Mouse (Mus musculus): ENCODE data around the gene Fgf2. TPM values are rescaled to one million over a fixed set of nuclear protein-coding genes. Genes with fewer than 3 reads are reported as not detected.

Gene Fgf2
- total RNA-seq, 2 experiments from 2014 or later, result 9.6 to 13.7 TPM

DNA sequence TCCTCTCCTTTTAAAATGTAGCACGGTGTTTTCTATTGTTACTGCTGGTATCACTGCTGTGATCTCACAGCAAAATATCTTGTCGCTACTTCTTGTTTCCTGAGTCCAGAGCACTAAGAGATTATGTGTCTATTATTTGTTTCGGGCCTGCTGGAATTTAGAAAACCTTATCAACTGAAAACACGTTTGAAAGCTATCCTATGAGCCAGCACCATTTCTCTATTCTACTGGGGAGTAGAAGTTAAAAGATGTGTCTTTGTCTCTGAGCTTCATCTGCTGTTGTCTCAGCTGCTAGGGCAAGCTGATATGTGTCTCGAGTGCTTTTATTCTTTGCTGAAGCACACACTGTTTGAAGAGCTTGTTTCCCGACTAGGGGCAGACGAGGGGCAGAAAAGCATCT is 2.2 kb downstream of the Fgf2 start:
- no peak for DNase-seq
- intact Hi-C loops (cut with DNase I), result no loop called here

DNA sequence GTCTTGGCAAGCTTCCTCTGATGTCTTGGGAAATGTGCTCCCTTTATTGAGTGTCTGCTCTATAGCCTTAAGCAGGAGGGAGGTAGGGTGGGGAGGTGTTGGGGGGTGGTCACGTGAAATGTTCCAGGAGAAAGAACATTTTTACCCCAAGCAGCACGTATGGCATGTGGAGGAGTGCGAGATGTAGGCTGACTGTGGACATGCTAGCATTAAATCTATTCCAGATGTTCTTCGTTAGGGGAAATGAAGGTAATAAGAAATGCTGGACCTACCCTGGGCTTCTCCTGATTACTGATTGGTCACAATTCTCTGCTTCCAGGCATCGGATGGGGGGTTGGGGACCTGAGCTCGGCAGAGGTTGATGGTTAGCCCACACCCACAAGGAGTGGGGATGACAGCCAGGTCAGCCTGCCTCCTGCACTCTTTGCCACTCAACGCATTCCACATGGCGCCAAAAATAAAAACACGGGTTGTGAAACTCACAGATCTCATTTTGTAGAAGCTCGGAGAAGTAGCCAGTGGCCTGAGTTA is 5.9 kb downstream of the Fgf2 start:
- intact Hi-C loops (cut with DNase I), result no loop called here
- DNase-seq, result peak in 1 of 2 experiments; percentile 34

DNA sequence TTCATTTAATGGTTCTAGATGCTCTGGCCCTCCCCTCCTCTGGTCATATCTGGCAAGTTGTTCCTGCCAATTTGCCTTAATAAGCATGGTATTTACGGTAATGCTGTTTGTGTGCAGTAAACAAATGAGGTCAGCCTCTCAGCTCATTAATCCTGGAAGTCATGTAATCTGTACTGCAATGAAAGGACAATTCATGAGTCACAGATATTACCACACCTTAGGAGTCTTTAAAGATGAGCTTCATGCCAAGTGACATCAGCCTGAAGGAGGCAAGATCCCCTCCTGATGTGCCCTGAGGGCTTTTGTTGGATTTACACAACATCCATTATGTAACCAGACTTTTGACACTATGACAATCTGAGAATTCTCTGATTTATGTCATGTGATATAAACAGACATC is 6.6 kb downstream of the Fgf2 start:
- intact Hi-C loops (cut with DNase I), result no loop called here
- no peak for DNase-seq

DNA sequence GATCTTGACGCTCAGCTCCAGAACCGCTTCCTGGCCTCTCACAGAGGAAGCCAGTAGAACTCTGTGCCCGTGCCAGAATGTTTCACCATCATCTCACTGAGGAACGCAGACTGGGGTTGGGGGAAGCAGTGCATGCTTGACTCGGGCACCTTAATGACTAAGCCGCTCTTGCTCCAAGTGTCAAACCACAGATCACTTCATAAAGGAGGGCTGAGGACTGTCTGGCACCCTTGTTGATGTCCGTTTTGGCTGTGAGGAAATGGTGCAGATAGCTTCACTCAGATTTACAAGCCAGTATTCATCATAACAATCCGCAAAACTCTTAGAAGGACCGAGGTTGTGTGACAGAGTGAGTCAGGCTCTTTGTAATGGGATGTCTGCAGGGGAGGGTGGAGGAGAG is 12.6 kb downstream of the Fgf2 start:
- intact Hi-C loops (cut with DNase I), result no loop called here
- no peak for DNase-seq

DNA sequence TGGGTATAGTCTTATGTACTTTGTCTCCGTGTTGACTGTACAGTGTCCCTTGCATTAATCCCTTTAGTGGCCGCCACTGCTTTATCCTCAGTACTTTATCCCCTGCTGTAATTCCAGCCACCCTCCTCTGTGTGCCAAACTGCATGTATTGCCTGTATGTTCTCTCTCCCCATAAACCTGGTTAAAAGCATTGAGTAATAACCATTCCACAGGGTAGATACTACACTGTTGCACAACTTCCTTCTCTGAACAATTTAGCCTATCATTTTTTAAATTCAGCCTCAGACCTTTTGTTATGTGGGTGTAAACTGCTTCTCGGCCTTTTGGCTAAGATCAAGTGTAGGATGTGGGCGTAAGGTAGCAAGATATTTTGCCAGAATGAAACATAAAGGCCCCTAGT is 17.0 kb downstream of the Fgf2 start:
- intact Hi-C loops (cut with DNase I), result no loop called here
- no peak for DNase-seq

DNA sequence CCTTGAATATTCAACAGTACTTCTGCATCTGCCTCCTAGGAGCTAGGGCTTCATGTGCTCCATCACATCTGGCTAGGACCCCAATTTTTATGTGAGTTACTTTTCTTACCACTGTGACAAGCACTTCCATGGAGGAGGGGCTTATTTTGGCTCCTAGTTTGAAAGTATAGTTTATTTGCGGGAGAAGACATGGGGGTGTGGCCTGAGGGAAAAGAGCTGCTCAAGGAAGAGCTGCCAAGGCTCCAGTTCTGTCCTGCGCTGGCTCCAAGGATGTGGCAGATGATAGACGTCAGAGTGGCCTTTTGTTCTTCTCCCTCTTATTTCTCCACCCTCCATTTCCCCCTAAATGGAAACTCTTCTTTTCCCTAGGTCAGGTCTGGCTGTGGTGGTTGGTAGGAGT is 17.8 kb downstream of the Fgf2 start:
- no peak for DNase-seq
- intact Hi-C loops (cut with DNase I), result no loop called here

DNA sequence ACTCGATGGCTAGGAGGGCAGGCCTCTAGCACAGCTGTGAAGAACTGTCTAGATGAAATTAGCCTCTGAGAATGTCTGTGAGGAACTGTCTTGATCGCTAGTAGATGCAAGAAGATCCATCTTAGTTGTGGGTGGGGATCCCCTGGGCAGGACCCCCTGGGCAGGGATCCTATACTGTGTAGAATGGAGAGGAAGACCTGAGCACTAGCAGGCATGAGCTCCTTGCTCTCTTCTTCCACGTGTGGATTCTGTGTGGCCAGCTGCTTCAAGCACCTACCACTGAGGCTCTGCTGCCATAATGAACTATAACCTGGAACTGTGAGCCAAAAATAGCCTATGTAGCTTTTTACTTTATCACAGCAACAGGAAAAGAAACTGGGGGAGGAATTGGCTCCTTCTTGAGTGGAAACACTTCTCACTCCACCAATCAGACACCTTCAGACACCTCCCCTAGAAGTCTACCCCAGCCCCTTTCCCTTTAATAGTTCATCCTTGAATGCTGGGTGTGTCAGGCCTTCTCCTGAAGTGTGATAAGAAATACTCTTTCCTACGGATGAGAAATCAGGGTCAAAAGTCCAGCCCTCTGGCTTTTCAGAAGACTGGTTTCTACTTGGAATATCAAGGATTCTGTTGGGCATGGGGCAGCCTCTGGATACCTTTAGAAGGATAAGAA is 18.4 kb downstream of the Fgf2 start:
- DNase-seq, result no peak
- intact Hi-C loops (cut with DNase I), result no loop called here

DNA sequence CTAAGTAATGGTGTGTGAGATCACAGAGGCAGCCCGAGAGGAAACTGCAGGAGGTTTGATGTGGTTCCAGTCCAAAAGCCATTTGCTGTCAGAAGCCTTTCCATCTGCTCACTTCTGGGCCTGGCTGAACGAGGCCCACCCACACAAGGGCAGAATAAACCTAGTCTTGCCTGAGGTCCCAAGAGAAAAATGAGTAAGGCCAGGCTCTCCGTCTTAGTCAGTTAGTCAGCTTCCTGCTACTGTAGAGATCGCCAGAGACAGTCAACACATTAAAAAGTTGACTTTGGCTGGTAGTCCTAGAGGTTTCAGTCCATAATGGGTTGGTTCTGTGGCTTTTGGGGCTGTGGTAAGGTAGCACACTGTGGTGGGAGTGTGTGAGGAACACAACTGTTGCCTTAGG is 22.3 kb downstream of the Fgf2 start:
- intact Hi-C loops (cut with DNase I), result no loop called here
- no peak for DNase-seq

DNA sequence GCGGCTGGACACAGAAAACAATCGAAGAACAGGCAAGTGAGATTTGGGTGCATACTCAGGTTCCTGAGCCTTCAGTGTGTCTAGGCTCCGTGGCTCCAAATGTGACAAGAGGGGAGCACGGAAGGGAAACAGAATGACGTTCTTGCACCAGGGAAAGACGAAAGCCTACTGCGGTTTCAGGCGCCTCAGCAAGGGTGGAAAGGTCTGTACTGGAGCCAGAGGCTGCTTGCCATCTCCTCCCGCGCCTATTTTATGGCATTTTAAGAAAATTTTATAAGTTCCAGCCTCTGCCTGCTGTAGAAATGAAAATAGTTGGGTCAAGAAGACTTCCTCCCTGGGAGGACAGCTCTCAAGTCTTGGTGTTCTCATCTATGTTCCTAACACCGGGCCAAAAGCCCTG is 25.6 kb downstream of the Fgf2 start:
- intact Hi-C loops (cut with DNase I), result no loop called here
- DNase-seq, result no peak

DNA sequence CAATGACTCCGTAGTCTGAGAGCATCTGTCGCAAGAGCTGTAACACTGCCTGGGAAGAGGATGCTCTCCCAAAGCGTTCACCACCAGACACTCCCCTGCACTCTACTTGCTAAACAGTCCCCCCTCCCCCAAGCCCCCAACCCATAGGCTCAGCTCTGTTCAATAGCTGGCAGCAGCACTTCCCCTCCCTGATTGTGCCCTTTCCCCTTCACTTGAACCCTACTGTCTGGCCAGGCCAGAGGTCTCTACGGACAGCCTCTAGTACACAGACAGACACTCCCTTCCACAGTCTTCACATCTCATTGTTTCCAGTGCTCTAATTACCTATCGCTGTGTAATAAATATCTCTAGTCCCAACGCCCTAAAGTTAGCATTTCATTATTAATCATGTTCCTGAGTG is 29.8 kb downstream of the Fgf2 start:
- DNase-seq, result no peak
- intact Hi-C loops (cut with DNase I), result no loop called here

DNA sequence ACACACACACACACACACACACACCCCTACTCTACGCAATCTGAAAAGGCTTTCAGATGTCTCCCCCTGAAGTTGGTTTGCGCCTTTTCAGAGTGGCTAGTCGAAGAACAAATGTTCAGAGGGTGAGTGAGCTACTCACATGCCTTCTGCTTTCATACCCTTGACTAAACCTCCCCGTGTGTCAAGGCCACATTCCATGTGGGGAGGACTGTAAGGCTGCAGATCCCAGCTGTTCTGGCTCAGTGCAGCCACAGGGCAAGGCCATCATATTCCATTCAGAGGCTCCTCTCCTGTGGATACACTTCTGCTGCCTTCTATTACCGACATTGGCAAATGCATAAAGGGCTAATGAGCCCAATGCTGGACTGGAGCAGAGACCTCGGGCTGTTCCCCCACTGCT is 30.3 kb downstream of the Fgf2 start:
- no peak for DNase-seq
- intact Hi-C loops (cut with DNase I), result no loop called here

DNA sequence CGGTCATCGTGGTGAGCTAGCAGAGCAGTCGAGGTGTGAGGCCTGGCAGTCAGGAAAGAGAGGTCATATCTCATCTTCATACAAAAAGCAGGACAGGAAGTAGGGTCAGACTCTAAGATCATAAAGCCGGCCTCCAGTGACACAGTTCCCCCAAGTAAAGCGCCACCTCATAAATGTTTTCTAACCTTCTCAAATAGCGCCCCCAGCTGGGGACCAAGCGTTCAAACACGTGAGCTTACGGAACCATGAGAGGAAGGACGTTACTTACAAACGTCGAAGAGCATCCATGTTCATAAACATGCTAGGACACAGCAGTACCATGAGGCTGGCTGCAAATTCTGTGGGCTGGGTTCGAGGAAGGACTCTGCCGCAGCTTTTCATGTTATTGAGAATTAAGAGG is 31.1 kb downstream of the Fgf2 start:
- no peak for DNase-seq

DNA sequence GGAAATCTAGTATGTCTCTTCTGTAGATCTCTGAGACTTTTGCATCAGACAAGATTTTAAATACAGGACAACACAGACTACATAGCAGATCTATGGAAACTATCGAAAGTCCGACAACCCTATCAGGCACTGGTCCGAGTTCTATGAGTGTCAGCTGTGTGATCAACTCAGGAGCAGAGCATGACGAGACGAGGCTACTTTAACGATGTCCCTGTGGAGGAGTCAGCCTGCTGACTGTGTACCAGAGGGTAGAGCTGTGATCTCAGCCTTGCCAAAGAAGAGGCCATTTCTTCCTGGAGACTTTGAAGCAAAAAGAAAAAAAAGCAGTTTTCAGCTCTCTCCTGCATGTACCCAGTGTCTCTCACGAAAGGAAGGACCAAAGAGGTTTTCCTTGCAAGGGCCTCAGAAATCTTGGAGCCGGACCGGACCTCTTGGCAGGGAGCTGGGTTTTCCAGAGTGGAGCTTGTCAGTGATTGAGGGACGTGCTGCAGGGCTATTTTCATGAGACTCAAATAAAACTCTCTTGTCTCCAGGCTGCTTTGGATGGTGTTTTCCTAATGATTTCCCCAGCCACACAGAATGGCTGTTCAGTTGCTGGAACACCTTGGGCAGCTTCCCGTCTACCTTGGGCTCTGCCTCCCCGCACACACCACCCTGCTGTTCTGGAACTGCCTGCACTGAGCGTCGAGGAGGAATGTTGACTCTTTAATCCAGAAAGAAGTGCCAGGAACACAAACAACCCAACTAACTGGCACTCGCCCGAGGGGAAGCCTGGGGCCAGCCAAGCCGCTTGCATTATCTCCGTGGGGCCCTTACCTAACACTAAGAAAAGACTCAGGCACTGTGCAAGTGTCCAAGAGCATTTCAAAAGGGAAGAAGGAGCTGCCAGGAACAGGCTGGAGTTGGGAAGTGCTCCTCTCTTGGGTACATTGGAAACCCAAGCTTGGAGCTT is 32.1 kb downstream of the Fgf2 start:
- intact Hi-C loops (cut with DNase I), result loop anchor here (2.0 kb wide), 1 partner anchor 31 kb away; the partner anchor contains the start of gene Fgf2
- DNase-seq, result peak; percentile 75 to 76

More for the DNA sequence above, 31.1 kb downstream of the Fgf2 start:
- intact Hi-C loops (cut with DNase I), result no loop called here

DNA sequence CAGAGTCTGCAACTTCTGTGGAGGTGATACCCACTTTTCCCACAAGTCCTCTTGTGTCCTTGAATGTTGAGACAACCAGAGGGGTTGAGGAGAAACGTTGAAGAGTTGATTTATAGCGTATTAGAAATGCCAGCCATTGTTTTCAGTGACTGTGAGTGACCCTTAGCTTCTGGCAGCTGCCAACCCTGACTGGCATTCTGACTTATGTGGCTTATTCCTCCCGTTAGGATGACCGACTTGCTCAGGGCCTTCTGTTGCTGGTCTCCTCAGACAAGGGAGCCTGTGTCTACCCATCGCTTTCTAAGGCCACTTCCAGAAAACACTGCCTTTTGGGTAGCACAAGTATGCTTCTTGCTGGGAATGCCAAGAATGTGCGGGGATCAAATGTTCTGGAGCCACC is 33.3 kb downstream of the Fgf2 start:
- intact Hi-C loops (cut with DNase I), result loop anchor here (2.0 kb wide), 1 partner anchor 33 kb away; the partner anchor contains the start of gene Fgf2

DNA sequence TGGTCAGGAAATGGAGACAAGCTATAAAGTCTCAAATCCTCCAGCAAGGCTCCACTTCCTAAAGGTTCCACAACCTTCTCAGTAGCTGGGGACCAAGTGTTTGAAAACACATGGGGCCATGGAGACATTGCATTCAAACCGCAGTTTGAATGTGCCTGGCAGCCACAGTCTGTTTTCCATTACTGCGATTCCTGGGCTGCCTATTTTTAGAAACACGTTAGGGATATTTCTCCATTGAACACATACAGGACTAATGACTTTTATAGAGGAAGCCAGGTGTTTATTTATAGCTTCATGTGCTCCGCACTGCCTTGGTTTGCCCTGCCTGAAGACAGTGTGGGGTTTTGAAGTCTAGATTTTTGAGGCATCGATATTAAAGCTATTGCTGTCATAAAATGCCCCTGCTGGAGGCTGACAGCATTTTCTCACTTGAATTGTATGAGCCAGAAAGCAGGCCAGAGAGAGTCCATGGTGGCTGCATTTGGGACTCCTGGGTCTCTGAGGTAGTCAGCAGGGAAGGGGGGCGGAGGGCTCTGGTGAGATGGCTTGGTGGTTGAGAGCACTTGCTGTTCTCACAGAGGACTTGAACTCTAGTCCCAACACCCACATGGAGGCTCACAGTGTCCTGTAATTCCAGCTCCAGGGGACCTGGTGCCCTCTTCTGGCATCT is 35.1 kb downstream of the Fgf2 start:
- intact Hi-C loops (cut with DNase I), result no loop called here
- DNase-seq, result no peak

More for the DNA sequence above, 33.3 kb downstream of the Fgf2 start:
- DNase-seq, result no peak

DNA sequence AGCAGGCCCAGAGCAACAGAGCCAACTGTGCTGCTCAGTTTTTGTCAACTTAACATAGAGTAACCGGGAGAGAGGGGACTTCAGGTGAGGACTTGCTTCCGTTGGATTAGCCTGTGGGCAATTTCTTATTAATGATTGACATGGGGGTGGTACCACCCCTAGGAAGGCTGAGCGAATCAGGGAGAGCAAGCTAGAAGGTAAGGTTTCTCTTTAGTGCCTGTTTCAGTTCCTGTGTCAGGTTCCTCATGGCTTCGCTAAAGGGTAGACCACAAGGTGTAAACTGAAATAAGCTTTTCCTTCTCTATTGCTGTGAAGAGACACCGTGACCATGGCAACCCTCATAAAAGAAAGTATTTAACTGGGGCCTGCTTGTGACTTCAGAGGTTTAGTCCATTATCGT is 39.2 kb downstream of the Fgf2 start:
- intact Hi-C loops (cut with DNase I), result no loop called here

DNA sequence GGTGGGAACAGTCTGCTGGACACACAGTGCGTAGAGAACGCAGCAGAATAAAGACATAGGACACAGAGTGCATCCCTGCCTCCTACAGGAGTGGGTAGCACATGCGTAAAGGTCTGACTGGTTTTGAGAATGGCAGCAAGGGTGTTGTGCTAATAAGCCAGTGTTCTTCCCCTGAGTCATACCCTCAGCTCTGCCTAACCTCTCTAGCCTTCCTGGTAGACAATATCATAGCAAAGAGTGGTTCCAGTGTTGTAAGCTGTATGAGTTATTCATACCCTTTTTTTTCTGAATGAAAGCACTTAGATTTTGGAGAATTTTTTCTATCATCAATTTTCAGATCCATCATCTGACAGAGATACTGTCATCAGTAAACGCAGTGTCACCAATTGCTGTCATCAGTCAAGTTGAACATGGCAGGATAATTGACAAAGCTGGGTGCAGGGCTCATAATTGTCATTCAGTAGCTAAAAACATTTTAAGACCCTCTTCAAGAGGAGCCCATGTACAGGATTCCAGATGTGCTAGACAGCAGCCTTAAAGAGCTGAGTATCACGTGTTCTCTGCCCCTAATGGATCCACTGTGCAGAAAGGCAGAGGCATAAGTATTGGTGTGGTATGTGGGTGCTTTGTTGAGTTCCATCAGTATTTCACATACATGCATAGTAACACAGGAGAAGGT is 48.9 kb downstream of the Fgf2 start:
- intact Hi-C loops (cut with DNase I), result no loop called here
- DNase-seq, result no peak

More for the DNA sequence above, 39.2 kb downstream of the Fgf2 start:
- no peak for DNase-seq

DNA sequence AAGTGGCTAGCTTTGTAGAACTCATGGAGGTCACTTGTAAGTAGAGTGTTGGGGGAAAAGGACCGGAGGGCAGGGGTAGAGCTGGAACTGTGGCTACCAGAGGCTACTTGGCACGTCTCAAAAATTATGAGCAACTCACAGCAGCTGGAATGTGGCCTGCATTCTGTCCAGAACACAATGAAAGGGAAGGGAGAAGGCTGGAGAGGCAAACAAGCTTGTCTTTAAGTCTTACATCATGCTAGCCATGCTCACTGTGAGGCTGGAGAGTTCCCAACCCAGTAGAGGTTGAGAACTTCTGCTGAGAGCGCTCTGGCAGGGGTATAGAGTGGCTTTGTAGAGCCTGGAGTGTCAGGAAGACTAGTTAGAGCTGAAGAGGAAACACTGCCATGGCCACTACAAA is 49.5 kb downstream of the Fgf2 start:
- intact Hi-C loops (cut with DNase I), result no loop called here
- DNase-seq, result no peak

DNA sequence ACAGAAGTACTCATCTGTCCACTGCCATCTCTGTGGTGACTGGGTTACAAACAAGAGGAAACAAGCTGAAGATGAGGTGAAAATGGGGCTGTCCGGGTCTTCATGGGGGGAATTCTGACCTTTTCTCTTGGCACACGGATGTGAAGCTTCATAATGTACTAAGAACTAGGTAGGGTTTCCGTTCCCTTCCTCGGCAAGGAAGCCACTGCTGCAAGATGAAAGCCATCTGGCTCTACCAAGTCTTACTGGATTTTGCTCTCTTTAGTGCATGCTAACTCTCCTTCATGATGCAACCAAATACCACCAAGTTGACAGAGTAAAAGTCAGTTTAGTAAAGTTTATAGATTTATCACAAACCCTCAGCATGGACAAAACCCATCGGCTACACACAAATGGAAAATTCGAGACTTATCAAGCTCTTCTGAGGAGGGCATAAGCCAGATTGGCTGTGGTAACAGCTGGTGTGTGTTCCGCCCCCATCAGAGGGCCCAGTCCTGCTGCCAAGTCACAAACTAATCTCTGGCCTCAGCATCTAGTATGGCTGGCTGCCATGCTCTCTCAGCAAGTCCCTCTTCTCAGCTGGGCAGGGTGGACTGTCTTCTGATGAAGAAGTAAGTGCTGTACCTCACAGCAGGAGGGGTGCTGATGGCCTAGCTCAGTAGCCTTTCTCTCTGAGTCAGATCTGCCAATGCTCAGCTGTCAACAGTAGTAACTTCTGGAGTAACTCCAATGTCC is 50.7 kb downstream of the Fgf2 start:
- intact Hi-C loops (cut with DNase I), result no loop called here

More for the DNA sequence above, 50.7 kb downstream of the Fgf2 start:
- DNase-seq, result peak; percentile 75 to 77

Data from heart, postnatal 36 days (tissue).